Mouse (Mus musculus): ENCODE results near the gene Lgals12. TPM values are rescaled to one million over a fixed set of nuclear protein-coding genes. Genes with fewer than 3 reads are reported as not detected.

The Lgals12 gene
- total RNA-seq, 2 experiments from 2014 or later: 0.79 to 1.9 TPM

GRCm38 (mm10) chr19:7585279-7585678 is 21.7 kb downstream of the Lgals12 start:
- intact Hi-C loops (cut with DNase I): no loop called here
- peak; percentile 41 to 68 for DNase-seq

GRCm38 (mm10) chr19:7583599-7583998 is 23.4 kb downstream of the Lgals12 start:
- intact Hi-C loops (cut with DNase I): no loop called here
- DNase-seq: no peak

- DNase-seq: peak in 1 of 2 experiments; percentile 40
- intact Hi-C loops (cut with DNase I): no loop called here
These were observed 23.9 kb downstream of the Lgals12 start for GRCm38 (mm10) chr19:7583101-7583500.

GRCm38 (mm10) chr19:7581042-7581441 is 26.0 kb downstream of the Lgals12 start:
- intact Hi-C loops (cut with DNase I): no loop called here
- no peak for DNase-seq

DNA sequence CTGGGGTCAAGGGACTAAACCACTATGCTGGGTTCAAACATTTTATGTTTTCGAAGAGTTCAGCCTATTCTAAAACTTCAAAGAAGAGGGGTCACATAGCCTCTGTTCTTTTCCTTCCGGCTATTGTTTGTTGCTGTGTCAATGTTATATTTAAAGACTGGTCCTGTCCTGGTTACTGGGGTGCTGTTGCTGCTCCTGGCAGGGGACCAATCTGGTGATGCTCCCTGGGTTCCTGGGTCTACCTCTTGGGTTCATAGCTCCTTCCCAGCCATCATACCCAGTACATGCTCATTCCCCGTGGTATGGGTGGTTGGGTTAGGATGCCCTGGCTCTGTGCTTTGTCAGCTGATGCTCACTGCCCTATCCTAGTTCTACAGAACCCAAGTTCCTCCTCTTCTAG is 29.3 kb downstream of the Lgals12 start:
- no peak for DNase-seq
- intact Hi-C loops (cut with DNase I): no loop called here

GRCm38 (mm10) chr19:7576180-7576579 is 30.8 kb downstream of the Lgals12 start:
- no peak for DNase-seq
- intact Hi-C loops (cut with DNase I): no loop called here

- intact Hi-C loops (cut with DNase I): no loop called here
- no peak for DNase-seq
These were observed 37.3 kb downstream of the Lgals12 start for GRCm38 (mm10) chr19:7569650-7570049.

- intact Hi-C loops (cut with DNase I): no loop called here
- peak in 1 of 2 experiments; percentile 25 for DNase-seq
These were observed 38.6 kb downstream of the Lgals12 start for GRCm38 (mm10) chr19:7568364-7568763.

- intact Hi-C loops (cut with DNase I): no loop called here
These were observed 40.2 kb downstream of the Lgals12 start for GRCm38 (mm10) chr19:7566826-7567225.

DNA sequence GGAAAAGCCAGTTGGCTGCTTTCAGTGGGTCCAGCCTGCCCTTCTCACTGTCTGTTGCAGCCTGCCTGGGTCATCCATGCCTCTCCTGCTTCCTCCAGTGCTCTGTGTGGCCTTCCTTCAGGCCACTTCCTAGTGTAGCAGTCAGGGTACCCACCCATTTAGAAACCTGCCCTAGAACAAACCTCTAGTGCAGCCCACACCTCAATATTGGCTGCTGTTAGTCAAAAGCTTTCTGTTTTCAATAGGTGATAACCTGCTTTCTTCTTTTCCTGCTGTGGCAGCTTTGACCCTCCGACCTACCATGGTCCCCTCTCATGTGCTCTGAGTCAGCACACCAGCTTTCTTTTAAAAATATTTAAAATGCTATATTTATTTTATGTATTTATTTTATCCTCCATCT is 42.5 kb downstream of the Lgals12 start:
- DNase-seq: no peak
- intact Hi-C loops (cut with DNase I): no loop called here

More at GRCm38 (mm10) chr19:7566826-7567225, 40.2 kb downstream of the Lgals12 start:
- no peak for DNase-seq

- no peak for DNase-seq
- intact Hi-C loops (cut with DNase I): no loop called here
These were observed 43.3 kb downstream of the Lgals12 start for GRCm38 (mm10) chr19:7563676-7564075.

- intact Hi-C loops (cut with DNase I): no loop called here
- DNase-seq: no peak
These were observed 44.3 kb downstream of the Lgals12 start for GRCm38 (mm10) chr19:7562601-7563129.

DNA sequence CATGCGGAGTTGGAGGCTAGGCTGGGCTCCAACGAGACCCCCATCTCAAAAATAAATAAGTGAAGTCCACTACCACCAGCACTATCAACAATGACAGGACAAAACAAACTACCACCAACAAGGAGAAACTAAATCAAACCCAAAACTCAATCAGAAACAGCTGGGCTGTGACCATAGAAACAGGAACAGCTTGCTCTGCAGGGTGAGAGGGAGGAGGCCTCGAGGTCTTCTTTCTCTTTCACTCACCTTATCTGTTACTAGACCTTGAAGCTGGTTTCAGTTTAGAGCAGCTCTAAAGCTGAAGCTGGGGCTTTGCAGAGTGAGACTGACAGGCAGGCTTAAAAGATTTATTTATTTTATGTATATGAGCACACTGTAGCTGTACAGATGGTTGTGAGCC is 45.5 kb downstream of the Lgals12 start:
- DNase-seq: no peak
- intact Hi-C loops (cut with DNase I): no loop called here

DNA sequence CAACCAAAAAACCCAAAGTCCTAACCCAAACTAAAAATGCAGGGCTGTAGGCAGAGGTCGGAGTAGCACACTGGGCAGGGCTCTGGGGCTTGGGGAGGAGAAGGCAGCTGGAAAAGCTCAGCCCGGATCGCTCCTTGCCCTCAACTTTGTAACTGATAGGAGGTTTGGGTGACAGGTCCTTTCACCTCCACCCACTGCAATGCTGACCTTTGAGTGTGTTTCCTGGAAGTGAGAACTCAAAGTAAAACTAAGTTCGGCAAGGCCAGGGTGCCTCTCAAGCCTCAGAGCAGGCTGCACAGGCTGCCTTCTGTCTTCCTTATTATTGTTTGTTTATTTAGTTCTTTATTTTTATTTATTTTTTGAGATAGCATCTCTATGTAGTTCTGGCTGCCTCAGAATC is 47.0 kb downstream of the Lgals12 start:
- intact Hi-C loops (cut with DNase I): loop anchor here (2.0 kb wide), 1 partner anchor 35 kb away; no protein-coding TSS in a partner anchor
- no peak for DNase-seq

GRCm38 (mm10) chr19:7558675-7559074 is 48.3 kb downstream of the Lgals12 start:
- DNase-seq: no peak
- intact Hi-C loops (cut with DNase I): loop anchor here (2.0 kb wide), 1 partner anchor 36 kb away; no protein-coding TSS in a partner anchor

DNA sequence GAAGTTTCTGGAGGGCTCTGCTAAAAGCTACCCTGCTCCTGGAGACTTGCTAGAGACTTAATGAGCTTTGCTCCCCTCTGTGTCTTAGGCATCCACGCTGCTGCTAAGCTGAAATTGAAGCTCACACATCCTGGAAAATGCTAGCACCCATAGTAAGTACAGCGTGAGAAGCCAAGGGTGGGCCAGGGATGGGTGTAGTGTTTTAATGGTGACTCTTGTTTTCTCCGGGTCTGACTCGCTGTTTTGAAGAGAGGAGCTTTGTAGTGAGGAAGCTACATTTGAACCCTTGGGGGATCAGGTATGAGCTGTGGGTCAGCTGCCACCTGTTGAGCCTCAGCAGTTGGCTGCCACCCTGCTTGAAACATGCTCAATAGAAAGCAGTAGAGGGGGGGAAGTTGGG is 49.1 kb downstream of the Lgals12 start:
- intact Hi-C loops (cut with DNase I): loop anchor here (2.0 kb wide), 1 partner anchor 37 kb away; no protein-coding TSS in a partner anchor
- no peak for DNase-seq

GRCm38 (mm10) chr19:7557328-7557822 is 49.6 kb downstream of the Lgals12 start, which contains the start of gene Pla2g16:
TSS of gene Pla2g16 (plus strand) at chr19:7557459.
- intact Hi-C loops (cut with DNase I): no loop called here
- DNase-seq: peak; percentile 83 to 85

DNA sequence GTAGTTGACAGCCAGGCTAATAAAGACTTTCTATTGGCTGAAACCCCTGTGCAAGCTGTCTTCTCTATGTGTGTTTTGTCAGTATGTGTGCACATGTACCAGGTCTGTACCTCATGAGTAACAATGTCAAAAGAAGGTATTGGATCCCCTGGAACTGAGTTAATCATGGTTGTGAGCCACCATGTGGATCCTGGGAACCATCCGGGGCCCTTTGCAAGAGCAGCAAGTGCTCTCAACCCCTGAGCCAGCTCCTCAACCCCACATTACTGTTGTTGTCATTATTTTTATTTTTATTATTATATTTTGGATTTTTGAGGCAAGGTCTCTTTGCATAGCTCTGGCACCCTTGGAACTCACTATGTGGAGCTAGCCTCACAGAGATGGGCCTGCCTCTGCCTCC is 50.4 kb downstream of the Lgals12 start:
- intact Hi-C loops (cut with DNase I): no loop called here
- no peak for DNase-seq

- intact Hi-C loops (cut with DNase I): no loop called here
These were observed 52.1 kb downstream of the Lgals12 start for GRCm38 (mm10) chr19:7554881-7555280.

GRCm38 (mm10) chr19:7553441-7553840 is 53.6 kb downstream of the Lgals12 start:
- intact Hi-C loops (cut with DNase I): no loop called here
- no peak for DNase-seq

More at GRCm38 (mm10) chr19:7554881-7555280, 52.1 kb downstream of the Lgals12 start:
- DNase-seq: no peak

GRCm38 (mm10) chr19:7552301-7552673 is 54.7 kb downstream of the Lgals12 start:
- peak; percentile 12 to 23 for DNase-seq
- intact Hi-C loops (cut with DNase I): no loop called here

GRCm38 (mm10) chr19:7551550-7552300 is 55.3 kb downstream of the Lgals12 start:
- DNase-seq: peak; percentile 10 to 25
- intact Hi-C loops (cut with DNase I): no loop called here
